Mouse (Mus musculus): ENCODE measurements around the gene Atad1. TPM values are rescaled to one million over a fixed set of nuclear protein-coding genes. Genes with fewer than 3 reads are reported as not detected.
"Not testable (repeated sequence)": the region's sequence is repeated elsewhere in the genome, so short reads cannot be mapped to it uniquely, and the experiment has no call there.

Gene Atad1
- total and polyA plus RNA-seq, 2 experiments from 2014 or later: 61.5 to 107 TPM

DNA sequence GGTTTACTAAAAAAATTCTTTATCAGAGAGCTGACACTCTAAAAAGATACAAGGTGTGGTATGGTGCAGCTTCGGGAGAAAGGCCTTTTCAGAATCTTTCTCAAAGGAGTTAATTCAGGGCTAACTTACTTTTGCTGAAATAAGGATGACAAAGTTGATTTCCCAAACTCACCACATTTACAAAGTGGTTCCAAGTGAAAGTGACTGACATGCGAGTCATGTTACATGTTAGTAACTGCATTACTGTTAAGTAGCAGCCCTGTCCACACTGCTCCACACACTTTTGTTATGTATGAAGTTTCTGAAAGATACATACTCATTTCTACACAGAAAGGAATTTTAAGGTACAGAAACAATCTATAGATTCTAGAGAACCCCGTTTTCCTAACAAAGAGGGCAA is 63.8 kb downstream of the Atad1 start:
- ATAC-seq (ENCODE audit: insufficient read depth, low read depth): no peak
- no peak overlapping the region for H3K4me2 ChIP-seq (ENCODE audit: low read depth, low read length)
- no peak overlapping the region for H3K9ac ChIP-seq (replicated peaks; ENCODE audit: low read depth, low read length)
- H3K4me3 ChIP-seq (ENCODE audit: low read depth, low read length): no peak overlapping the region
- H3K27ac ChIP-seq (ENCODE audit: low read depth): no peak overlapping the region
- TF ChIP-seq CTCF (IDR thresholded peaks at IDR 0.05; ENCODE audit: low read depth): no peak
- no peak for TF ChIP-seq EP300 (IDR thresholded peaks at IDR 0.05; ENCODE audit: low read depth)
- no peaks in the 10 kb centered on the region for H3K4me1 ChIP-seq (ENCODE audit: control insufficient read depth, insufficient read depth)
- 77% methylated on average over 3 of the region's 3 CpGs for WGBS
- H3K27me3 ChIP-seq (ENCODE audit: control insufficient read depth, insufficient read depth, low read length): no peaks in the 10 kb centered on the region
- H3K9me3 ChIP-seq (replicated peaks; ENCODE audit: control insufficient read depth, low read length): no peaks in the 10 kb centered on the region
- H3K36me3 ChIP-seq (replicated peaks; ENCODE audit: control insufficient read depth, insufficient read depth, low read length): peaks cover 45% of the 10 kb centered on the region
- DNase-seq (ENCODE audit: low spot score): no peak

DNA sequence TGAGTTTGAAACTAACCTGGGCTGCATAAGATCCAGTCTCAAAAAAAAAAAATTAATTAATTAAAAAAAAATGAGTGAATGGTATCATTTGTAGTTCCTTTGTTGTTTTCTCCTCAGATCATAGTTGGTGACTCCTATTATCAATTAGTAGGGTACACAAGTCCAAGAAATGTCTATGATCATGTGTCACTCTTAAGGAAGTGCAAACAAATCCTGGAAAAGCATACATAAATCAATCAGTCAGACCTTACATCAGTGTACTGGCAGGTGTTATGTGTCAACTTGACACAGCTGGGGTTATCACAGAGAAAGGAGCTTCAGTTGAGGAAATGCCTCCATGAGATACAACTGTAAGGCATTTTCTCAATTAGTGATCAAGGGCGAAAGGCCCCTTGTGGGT is 71.8 kb downstream of the Atad1 start:
- 95% methylated on average over 1 of the region's 1 CpGs for WGBS
- H3K9me3 ChIP-seq (replicated peaks; ENCODE audit: control insufficient read depth, low read length); DNase-seq (ENCODE audit: low spot score); H3K9ac ChIP-seq (replicated peaks; ENCODE audit: low read depth, low read length); H3K4me2 ChIP-seq (ENCODE audit: low read depth, low read length); H3K4me3 ChIP-seq (ENCODE audit: low read depth, low read length); H3K27me3 ChIP-seq (ENCODE audit: control insufficient read depth, insufficient read depth, low read length); H3K4me1 ChIP-seq (ENCODE audit: control insufficient read depth, insufficient read depth); ATAC-seq (ENCODE audit: insufficient read depth, low read depth); H3K27ac ChIP-seq (ENCODE audit: low read depth): not testable (repeated sequence)
- peaks cover 16% of the 10 kb centered on the region for H3K36me3 ChIP-seq (replicated peaks; ENCODE audit: control insufficient read depth, insufficient read depth, low read length)

DNA sequence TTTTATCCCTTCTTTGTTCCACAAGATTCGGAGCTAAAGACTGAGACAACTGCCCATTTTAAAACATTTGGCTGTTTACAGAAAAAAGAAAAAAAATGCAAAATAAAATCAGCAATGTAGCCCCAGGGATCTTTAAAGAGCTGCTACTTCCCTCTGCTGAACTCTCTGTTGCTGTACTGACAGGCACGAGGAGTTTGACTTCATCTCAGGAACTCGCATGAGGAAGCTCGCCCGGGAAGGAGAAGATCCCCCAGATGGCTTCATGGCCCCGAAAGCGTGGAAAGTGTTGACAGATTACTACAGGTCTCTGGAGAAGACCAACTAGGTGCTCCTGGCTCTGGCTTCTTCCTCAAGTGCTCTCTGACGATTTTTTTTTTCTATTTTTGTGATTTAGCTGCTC is 74.3 kb downstream of the Atad1 start:
- H3K9me3 ChIP-seq (replicated peaks; ENCODE audit: control insufficient read depth, low read length): no peaks in the 10 kb centered on the region
- H3K27me3 ChIP-seq (ENCODE audit: control insufficient read depth, insufficient read depth, low read length): no peaks in the 10 kb centered on the region
- H3K4me1 ChIP-seq (ENCODE audit: control insufficient read depth, insufficient read depth): no peaks in the 10 kb centered on the region
- H3K4me2 ChIP-seq (ENCODE audit: low read depth, low read length): no peak overlapping the region
- H3K4me3 ChIP-seq (ENCODE audit: low read depth, low read length): no peak overlapping the region
- no peak overlapping the region for H3K9ac ChIP-seq (replicated peaks; ENCODE audit: low read depth, low read length)
- ATAC-seq (ENCODE audit: insufficient read depth, low read depth): no peak
- DNase-seq (ENCODE audit: low spot score): no peak
- WGBS: 60% methylated on average over 8 of the region's 8 CpGs
- no peaks in the 10 kb centered on the region; the same call in 1 of the 2 replicates for H3K36me3 ChIP-seq (replicated peaks; ENCODE audit: control insufficient read depth, insufficient read depth, low read length)
- no peak overlapping the region for H3K27ac ChIP-seq (ENCODE audit: low read depth)
- TF ChIP-seq CTCF (IDR thresholded peaks at IDR 0.05; ENCODE audit: low read depth) (no peak), EP300 (IDR thresholded peaks at IDR 0.05; ENCODE audit: low read depth) (no peak)

DNA sequence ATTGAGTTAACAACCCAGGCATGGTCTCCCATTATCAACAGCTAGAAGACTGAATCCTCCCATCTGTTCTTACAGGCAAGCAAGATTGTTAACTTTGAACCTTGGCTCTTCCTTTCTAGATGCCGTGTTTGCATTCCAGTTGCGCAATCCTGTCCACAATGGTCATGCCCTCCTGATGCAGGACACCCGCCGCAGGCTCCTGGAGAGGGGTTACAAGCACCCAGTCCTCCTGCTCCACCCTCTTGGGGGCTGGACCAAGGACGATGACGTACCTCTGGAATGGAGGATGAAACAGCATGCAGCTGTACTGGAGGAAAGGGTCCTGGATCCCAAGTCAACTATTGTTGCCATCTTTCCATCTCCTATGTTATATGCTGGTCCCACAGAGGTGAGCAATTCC is 76.7 kb downstream of the Atad1 start:
- whole genome bisulfite sequencing: 91% methylated on average over 6 of the region's 6 CpGs
- no peak overlapping the region for H3K4me3 ChIP-seq (ENCODE audit: low read depth, low read length)

DNA sequence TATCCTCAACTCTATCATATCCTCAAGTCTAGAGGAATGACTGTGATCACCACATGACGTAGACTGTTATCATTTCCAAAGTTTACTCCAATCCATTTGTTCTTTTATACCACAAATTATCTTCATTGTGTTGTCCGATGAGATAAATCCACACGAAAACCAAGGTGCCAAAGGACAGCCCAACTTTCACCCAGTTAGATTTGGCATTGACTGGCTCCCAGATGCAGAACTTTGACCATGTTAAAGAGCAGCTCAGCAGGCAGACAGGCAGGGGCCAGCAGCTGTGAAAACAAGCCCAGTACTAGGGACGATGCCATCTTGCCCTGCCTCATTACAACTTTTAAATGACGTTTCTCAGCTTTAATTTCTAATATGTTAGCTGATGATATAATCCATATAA is 80.2 kb downstream of the Atad1 start:
- TF ChIP-seq CTCF (IDR thresholded peaks at IDR 0.05; ENCODE audit: low read depth) (no peak), EP300 (IDR thresholded peaks at IDR 0.05; ENCODE audit: low read depth) (no peak)
- Histone ChIP-seq H3K9me3 (replicated peaks; ENCODE audit: control insufficient read depth, low read length) (no peaks in the 10 kb centered on the region), H3K36me3 (replicated peaks; ENCODE audit: control insufficient read depth, insufficient read depth, low read length) (no peaks in the 10 kb centered on the region; the same call in 1 of the 2 replicates), H3K27ac (ENCODE audit: low read depth) (no peak overlapping the region), H3K4me2 (ENCODE audit: low read depth, low read length) (no peak overlapping the region), H3K4me1 (ENCODE audit: control insufficient read depth, insufficient read depth) (no peaks in the 10 kb centered on the region), H3K27me3 (ENCODE audit: control insufficient read depth, insufficient read depth, low read length) (no peaks in the 10 kb centered on the region), H3K9ac (replicated peaks; ENCODE audit: low read depth, low read length) (no peak overlapping the region), H3K4me3 (ENCODE audit: low read depth, low read length) (no peak overlapping the region)
- ATAC-seq (ENCODE audit: insufficient read depth, low read depth) (no peak), DNase-seq (ENCODE audit: low spot score) (no peak)
- WGBS: 68% methylated on average over 5 of the region's 5 CpGs

More for the DNA sequence above, 76.7 kb downstream of the Atad1 start:
- no peaks in the 10 kb centered on the region for H3K9me3 ChIP-seq (replicated peaks; ENCODE audit: control insufficient read depth, low read length)
- no peak overlapping the region for H3K4me2 ChIP-seq (ENCODE audit: low read depth, low read length)
- DNase-seq (ENCODE audit: low spot score) (no peak), ATAC-seq (ENCODE audit: insufficient read depth, low read depth) (no peak)
- no peaks in the 10 kb centered on the region; the same call in 1 of the 2 replicates for H3K36me3 ChIP-seq (replicated peaks; ENCODE audit: control insufficient read depth, insufficient read depth, low read length)
- H3K27ac ChIP-seq (ENCODE audit: low read depth): no peak overlapping the region
- H3K4me1 ChIP-seq (ENCODE audit: control insufficient read depth, insufficient read depth): no peaks in the 10 kb centered on the region
- H3K27me3 ChIP-seq (ENCODE audit: control insufficient read depth, insufficient read depth, low read length): no peaks in the 10 kb centered on the region
- TF ChIP-seq EP300 (IDR thresholded peaks at IDR 0.05; ENCODE audit: low read depth) (no peak), CTCF (IDR thresholded peaks at IDR 0.05; ENCODE audit: low read depth) (no peak)
- no peak overlapping the region for H3K9ac ChIP-seq (replicated peaks; ENCODE audit: low read depth, low read length)

DNA sequence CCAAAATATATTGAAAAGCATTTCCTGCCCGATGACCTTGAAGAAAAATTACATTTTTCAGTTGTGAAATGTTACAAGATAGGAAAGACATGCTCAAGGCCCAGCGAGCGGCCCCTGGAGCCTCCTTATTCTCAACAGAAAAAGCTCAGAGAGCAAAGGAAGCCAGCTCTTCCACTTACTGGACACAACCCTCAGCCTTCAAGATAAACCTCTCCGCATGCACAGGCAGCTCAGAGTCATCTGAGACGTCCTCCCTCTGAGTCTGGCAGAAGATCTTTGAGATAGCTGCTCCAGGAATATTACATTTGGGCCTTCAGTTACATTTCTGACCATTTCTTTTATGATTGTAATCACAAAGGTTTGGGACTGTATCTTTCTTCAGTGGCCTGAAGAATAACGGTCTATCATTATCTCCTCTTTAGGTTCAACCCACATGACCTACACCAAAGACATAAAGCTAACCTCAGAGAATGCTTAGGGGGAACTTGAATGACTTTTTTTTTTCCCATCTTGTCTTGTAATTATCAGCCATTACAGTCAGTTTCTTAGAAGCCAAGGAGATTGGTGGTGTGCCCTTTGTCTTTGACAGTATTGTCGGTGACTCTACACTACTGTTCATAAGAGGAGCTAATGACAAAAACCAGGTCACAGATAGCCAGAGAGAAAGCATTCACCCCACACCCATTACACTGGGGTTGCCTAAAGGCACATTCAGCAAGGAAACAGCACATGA is 85.8 kb downstream of the Atad1 start:
- Histone ChIP-seq H3K4me2 (ENCODE audit: low read depth, low read length) (no peak overlapping the region), H3K27me3 (ENCODE audit: control insufficient read depth, insufficient read depth, low read length) (no peaks in the 10 kb centered on the region), H3K4me3 (ENCODE audit: low read depth, low read length) (no peak overlapping the region), H3K4me1 (ENCODE audit: control insufficient read depth, insufficient read depth) (no peaks in the 10 kb centered on the region), H3K9me3 (replicated peaks; ENCODE audit: control insufficient read depth, low read length) (no peaks in the 10 kb centered on the region), H3K27ac (ENCODE audit: low read depth) (no peak overlapping the region), H3K36me3 (replicated peaks; ENCODE audit: control insufficient read depth, insufficient read depth, low read length) (no peaks in the 10 kb centered on the region), H3K9ac (replicated peaks; ENCODE audit: low read depth, low read length) (no peak overlapping the region)
- no peak for TF ChIP-seq CTCF (IDR thresholded peaks at IDR 0.05; ENCODE audit: low read depth)
- ATAC-seq (ENCODE audit: insufficient read depth, low read depth): no peak
- no peak for DNase-seq (ENCODE audit: low spot score)
- 57% methylated on average over 7 of the region's 7 CpGs for WGBS
